Mouse (Mus musculus) c-Kit-negative CD71-positive TER-119-positive erythroid progenitor cells, embryonic 14.5 days (primary cell): ENCODE data around the gene Apool.

ENCODE experiments used
- DNase-seq: peaks from one replicate; pipeline ENCODE4 v3.0.0-alpha.2; 2013; ENCODE audit warnings: low read depth, low spot score

Apool gene

DNA sequence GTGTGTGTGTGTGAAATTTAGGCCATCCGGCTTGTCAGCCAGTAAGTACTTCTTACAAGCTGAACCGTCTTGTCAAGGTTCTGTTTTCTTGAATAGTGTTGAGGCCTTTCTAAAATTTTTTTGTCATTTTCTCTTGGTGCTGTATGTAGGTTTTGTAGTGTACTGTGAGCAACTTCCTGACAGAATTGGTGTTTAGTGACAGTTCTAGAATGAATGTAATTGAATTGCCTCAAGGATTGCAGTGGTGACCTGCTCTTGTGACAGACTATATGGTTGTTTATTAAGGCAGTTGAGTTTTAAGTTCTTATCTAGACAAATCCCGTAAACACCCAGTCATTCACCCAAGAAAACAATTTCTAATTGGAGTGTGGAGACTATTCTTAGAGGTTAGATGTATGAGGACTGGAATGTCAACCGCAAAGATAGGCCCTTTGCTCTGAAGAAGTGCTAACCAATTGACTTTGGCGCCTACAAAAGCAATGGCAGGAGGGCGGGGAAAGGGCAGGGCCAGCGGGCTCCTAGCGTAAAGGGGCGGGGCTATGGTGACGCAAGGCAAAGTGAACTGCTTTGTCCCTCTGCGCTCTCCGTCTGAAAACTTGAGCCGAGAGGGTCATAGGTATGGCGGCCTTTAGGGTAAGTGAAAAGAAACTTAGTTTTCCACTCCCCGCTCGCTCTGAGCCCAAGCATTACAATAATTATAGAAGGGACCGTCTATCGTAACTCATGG, at the start of gene Apool:
TSS of gene Apool (plus strand) at position 531 of the 727 bp plus-strand sequence.
- DNase-seq, result peak; percentile 75

DNA sequence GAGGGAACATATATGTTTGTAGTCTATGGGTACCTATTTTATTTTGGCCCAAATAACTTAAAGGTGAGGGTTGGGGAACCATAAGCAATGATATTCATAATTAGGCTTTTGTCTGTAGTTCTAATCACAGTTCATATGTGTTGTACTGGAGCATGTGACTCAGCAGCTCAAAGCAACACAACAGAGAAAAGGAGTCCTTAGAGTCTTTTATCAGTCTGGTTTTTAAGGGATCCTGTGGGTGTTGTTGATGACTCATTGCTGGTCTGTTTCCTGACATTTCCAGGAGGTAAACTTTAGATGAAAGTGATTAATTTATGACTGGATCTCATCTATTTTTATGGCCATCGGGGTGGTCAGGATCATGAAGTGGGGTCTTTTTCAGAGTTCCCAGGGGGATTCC, 37.6 kb upstream of the Apool start:
- DNase-seq, result no peak

DNA sequence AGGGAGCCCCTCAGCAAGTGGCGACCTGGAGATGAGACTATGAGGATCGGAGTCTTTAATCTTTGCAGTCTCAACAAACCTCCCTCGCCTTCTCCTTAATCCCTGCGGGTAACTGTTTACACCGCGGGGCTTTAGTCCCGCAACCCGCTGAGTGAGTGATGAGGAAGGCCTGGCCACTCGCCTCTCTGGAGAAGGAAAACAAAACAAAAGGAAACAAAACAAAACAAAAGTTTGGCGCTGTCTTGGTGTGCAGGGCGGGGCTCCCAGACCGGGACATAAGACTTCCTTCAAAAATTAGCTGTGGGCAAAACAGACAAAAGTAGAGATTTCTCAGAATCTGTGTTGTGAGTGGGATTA, 375 bp downstream of the Apool start:
- DNase-seq, result no peak

DNA sequence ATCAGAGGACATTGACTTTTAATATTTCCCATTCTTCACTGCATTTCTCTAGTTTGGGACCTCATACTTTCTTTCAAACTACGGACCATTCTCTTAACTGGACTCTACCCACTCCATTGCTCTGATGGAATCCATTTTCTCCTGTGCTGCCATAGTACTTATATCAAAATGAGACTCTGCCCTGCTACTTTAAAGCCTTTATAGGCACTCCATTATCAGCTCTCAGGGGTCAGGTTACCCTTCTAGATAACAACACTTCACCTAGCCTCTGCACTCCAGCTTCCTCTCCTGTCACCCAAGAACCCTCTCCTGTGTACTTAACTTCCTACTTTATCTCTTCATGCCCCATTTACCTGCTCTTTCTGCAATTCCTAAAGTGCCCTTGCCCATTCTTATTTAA, 960 bp downstream of the Apool start:
- DNase-seq, result peak; percentile 0

DNA sequence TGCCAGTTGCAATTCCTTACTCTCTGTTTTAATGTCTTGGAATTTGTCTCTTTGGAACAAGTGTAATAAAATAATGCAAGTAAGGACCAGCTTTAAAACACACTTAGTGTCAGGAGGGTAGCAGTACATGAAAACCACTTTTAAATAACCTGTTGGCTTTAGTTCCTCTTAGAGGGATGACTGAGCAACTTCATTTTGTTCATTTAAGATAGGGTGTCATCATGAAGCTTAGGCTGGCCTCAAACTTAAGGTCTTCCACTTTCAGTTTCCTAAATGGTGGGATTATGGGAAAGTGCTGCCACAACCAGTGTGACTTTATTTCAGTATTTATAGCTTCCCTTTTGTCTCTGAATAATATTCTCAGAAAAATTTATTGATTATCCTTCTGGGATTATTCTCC, 9.1 kb downstream of the Apool start:
- no peak for DNase-seq

DNA sequence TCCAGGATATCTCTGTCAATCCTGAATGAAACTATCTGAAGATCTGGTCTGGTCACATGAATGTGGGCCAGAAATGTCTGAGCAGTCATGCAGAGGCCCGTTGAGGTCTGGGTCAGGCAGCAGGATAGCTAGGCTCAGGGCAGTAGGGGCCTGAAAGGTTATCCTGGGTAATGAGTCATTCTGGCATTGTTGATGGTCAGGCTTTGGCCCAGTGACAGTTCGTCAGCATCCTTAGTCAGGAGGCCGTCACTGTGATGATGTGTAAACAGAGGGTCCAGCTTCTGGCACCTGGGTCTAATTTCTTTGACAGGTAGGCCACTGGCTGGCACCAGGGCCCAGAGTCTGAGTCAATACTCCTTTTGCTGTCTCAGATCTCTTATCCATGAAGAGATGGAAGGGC, 28.4 kb downstream of the Apool start:
- DNase-seq, result no peak

DNA sequence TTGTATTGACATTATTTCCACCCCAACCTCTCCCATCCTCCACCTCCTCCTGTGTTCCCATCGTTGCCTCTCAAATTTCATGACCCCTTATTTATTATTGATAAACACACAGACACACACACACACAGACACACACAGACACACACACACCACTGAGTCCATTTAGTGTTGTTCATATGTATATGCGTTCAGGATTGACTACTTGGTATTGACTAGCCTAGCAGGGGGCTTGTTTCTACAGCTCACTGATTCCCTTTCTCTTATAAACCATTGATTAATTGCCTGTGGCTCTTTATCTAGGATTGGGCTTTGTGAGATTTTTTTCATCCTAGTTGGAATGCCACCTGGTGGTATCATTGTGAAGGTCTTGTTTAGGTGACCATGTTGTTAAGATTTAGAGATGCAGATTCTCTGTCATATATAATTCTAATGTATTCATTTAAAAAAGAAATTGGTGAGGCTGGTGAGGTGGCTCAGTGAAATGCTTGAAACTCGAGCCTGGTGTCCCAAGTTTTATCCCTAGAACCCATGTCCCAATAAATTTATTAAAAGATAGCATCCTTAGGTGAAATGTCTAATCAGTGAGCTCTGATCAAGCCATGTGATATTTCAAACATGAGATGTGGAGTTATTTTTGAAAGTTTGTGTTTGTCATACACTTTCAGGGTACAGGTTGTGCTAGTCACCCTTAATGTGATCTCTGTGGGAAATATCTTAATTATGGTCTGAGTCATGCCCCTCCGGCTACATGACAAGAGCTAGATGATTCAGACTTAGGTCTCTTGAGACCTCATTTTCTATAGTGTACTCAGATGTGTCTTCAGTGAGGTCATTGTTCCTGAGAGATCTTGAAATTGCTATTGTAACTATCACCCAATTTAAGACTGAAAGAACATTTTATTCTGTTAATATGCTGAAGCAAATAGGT, 36.6 kb downstream of the Apool start:
- DNase-seq, result no peak

DNA sequence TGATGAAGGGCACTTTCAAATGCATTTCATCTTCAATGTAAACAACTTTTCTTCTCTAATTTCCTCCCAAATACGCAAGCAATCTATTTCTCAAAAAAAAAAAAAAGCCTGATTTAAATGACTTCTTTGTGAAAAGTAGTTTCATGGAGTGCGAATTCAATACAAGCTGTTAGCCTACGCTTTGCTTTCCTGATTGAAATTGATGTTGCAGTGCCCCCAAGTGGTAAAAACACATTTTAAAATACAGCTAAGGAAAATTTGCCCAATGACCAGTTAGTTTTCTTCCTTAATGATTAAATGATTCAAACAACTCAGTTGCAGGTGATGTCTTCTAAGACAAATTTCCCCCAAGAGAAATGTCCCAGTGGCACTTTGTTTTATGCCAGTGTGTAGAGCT, 37.3 kb downstream of the Apool start:
- DNase-seq, result no peak

DNA sequence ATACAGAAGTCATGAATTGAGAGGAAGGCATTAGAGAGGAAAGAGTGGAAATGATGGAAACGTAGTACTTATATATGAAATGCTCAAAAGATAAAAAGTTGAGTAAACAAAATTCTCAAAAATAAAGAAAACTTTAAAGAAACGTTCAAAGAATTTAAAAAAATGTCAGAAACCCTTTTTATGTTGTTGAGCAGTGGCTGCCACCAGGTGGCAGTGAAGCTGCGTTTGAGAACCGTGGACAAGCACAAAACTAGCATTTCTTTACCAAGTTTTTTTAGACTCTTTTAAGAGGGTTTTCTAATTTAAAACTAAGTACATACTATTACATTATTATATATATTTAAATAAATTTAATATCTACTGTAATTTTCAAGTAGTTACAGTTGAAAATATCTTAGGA, 57.3 kb downstream of the Apool start:
- no peak for DNase-seq

DNA sequence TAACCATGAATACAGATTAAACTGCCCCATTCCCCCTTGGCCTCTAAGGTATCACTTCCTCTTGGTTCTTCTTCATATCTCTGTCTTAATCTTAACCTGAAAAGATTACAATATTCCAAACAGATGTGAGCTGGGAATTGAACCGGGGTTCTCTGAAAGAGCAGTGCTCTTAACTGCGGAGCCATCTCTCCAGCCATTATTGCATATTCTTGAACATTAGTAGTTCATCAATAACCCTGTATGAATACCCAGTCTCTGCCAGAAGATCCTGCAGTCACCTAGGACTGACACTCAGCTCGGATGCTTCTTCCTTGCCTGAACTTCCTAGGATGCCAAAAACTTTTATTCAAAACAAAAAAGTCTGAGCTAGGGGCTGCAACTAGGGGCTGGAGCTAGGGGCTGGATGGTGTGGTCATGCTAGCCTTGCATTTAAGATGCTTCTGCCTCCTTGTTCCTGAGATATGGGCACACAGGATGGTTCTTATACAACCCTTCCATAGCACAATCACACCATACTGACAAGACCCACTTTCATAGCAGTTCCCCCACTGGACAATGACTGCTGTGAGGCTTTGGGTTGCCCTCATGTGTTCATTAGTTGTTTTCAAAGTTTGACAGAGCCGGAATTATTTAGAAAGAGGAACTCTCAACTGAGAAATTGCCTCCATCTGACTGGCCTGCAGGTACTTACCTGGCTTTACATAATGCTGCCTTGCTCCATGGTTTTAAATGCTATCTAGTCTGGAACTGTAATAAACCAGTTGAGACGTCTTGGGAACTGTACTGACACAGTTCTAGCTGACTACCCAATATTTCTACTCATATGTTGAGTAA, 59.7 kb downstream of the Apool start:
- peak; percentile 9 for DNase-seq

DNA sequence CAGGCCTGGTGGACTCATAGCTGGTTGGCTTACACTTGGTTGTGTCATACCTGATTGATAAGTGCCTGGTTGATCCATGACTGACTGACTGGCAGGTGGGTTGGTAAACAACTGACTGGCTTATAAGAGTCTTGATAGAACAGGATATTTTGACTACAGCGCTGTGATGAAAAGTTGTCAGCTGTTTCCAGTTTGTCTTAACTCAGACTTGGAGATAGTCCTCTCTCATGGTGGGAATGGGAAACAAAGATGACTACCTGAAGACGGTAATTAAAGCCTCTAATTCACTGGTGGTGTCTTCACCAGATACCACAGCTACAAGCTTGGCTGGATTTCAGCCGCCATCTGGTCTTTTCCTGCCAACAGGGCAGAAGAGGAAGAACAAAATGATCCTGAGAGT, 95.5 kb downstream of the Apool start, which contains the start of gene Satl1:
TSS of gene Satl1 (minus strand) at position 101 of the 400 bp plus-strand sequence.
- no peak for DNase-seq

DNA sequence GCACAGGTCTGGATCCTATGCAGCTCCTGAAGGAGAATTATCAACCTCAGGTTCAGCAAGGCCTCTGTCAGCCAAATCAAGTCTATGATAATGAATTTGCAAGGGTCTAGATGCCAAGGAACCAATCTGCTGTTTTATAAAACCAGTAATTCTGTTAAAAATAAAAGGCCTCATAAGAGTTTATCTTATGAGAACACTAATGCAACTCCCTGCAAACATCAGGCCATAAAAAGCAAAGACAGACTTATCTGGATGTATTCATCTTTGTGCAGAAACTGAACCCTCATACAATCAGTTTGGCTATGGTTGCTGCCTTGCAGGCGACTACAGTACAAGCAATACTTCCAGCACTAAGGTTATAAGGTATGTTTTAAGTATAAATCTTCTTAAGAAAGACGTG, 101.2 kb downstream of the Apool start:
- DNase-seq, result no peak
